Mouse (Mus musculus) adrenal gland, postnatal 36 days (tissue): ENCODE measurements around the gene Xirp2. TPM values are rescaled to one million over a fixed set of nuclear protein-coding genes. Genes with fewer than 3 reads are reported as not detected.
A peak's percentile ranks its signal among the peaks of the same experiment; 100 is the strongest.
"Not testable (repeated sequence)": the region's sequence is repeated elsewhere in the genome, so short reads cannot be mapped to it uniquely, and the experiment has no call there.

Source experiments
- DNase-seq, 2 experiments: peaks; one replicate each; pipeline ENCODE4 v3.0.0; 2021; ENCODE audit warnings: mixed read lengths in 1 of 2
- long read RNA-seq, 2 experiments: library from polyadenylated mRNA; stranded (forward); transcript quantifications; one replicate each; pipeline ENCODE4 v2.0.0; 2021; ENCODE audit warnings: borderline sequencing depth in 2 of 2
- total RNA-seq, 2 experiments: library from RNA; stranded (reverse); gene quantifications; 2 replicates each; pipeline ENCODE4 v1.2.3; 2021

Xirp2 gene
- total RNA-seq: under 1 TPM in 1 of 2 experiments, not detected in 1; 0.10 TPM
- long read RNA-seq, experiment 1: 0 reads
- long read RNA-seq, experiment 2: 0 reads

GRCm38 (mm10) chr2:67445780-67446179 is at the start of gene Xirp2:
Xirp2 (plus strand) TSS chr2:67446002.
- no peak for DNase-seq

- DNase-seq: not testable (repeated sequence)
These were observed 32.4 kb upstream of the Xirp2 start, which contains the start of gene Gm21830 for GRCm38 (mm10) chr2:67413425-67413824. Gm21830 (plus strand) TSS chr2:67413725.

GRCm38 (mm10) chr2:67420853-67421252 is 24.9 kb upstream of the Xirp2 start:
- DNase-seq: no peak

- DNase-seq: no peak
These were observed 23.0 kb upstream of the Xirp2 start for GRCm38 (mm10) chr2:67422799-67423198.

GRCm38 (mm10) chr2:67433081-67433480 is 12.7 kb upstream of the Xirp2 start, which contains the start of gene Gm26727:
Gm26727 (minus strand) TSS chr2:67433181.
- no peak for DNase-seq

- no peak for DNase-seq
These were observed 7.5 kb upstream of the Xirp2 start for GRCm38 (mm10) chr2:67438309-67438708.

GRCm38 (mm10) chr2:67446772-67447171 is 970 bp downstream of the Xirp2 start:
- DNase-seq: no peak

- DNase-seq: no peak
These were observed 1.4 kb downstream of the Xirp2 start for GRCm38 (mm10) chr2:67447206-67447605.

GRCm38 (mm10) chr2:67460857-67461256 is 15.1 kb downstream of the Xirp2 start:
- no peak for DNase-seq

GRCm38 (mm10) chr2:67467036-67467435 is 21.2 kb downstream of the Xirp2 start:
- no peak for DNase-seq

GRCm38 (mm10) chr2:67470030-67470429 is 24.2 kb downstream of the Xirp2 start:
- DNase-seq: not testable (repeated sequence)

- DNase-seq: peak; percentile 49 to 67
These were observed 32.0 kb downstream of the Xirp2 start for GRCm38 (mm10) chr2:67477753-67478152.

GRCm38 (mm10) chr2:67481051-67481450 is 35.2 kb downstream of the Xirp2 start:
- no peak for DNase-seq

- no peak for DNase-seq
These were observed 40.9 kb downstream of the Xirp2 start for GRCm38 (mm10) chr2:67486721-67487120.

- DNase-seq: no peak
These were observed 41.4 kb downstream of the Xirp2 start for GRCm38 (mm10) chr2:67487162-67487561.

- DNase-seq: no peak
These were observed 42.8 kb downstream of the Xirp2 start for GRCm38 (mm10) chr2:67488465-67489127.

GRCm38 (mm10) chr2:67489128-67489492 is 43.3 kb downstream of the Xirp2 start:
- no peak for DNase-seq

- DNase-seq: no peak
These were observed 59.7 kb downstream of the Xirp2 start for GRCm38 (mm10) chr2:67505457-67505856.

- DNase-seq: no peak
These were observed 70.6 kb downstream of the Xirp2 start for GRCm38 (mm10) chr2:67516405-67516804.

GRCm38 (mm10) chr2:67535347-67535746 is 89.5 kb downstream of the Xirp2 start:
- DNase-seq: no peak

GRCm38 (mm10) chr2:67539426-67539825 is 93.6 kb downstream of the Xirp2 start:
- no peak for DNase-seq

GRCm38 (mm10) chr2:67541957-67542696 is 96.3 kb downstream of the Xirp2 start:
- DNase-seq: no peak

- DNase-seq: no peak
These were observed 98.6 kb downstream of the Xirp2 start for GRCm38 (mm10) chr2:67544426-67544825.
